Mouse (Mus musculus): Measurements from ENCODE around the gene Hydin. TPM values are rescaled to one million over a fixed set of nuclear protein-coding genes. Genes with fewer than 3 reads are reported as not detected.
"Not testable (repeated sequence)": the region's sequence is repeated elsewhere in the genome, so short reads cannot be mapped to it uniquely, and the experiment has no call there.

Hydin gene
- polyA plus RNA-seq, 1 experiment from 2014 or later: 0.31 TPM

DNA sequence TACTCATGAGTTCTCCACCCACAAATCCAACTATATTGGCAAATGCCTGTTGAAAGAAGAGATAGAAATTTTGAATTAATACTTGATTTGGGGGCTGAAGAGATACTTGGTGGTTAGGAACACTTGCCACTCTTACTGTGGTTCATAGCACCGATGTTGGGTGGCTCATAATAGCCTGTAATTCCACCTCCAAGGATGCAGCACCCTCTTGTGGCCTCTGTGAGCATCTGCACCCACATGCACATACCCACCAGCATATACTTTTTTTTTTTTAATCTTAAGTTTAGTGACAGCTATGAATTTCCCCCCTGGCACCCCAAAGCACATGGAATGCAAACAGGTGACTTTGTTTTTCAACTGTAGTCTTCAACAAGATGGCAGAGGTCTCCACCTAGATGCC, 283.6 kb downstream of the Hydin start:
- no peaks in the 10 kb centered on the region; the same call in 1 of the 2 replicates for H3K27me3 ChIP-seq
- H3K36me3 ChIP-seq (ENCODE audit: poor library complexity, severe bottlenecking): no peaks in the 10 kb centered on the region
- H3K27ac ChIP-seq: no peak overlapping the region
- H3K9me3 ChIP-seq (replicated peaks): no peaks in the 10 kb centered on the region
- ATAC-seq: no peak
- 84% methylated on average over 1 of the region's 1 CpGs for WGBS
- H3K9ac ChIP-seq: no peak overlapping the region
- no peak overlapping the region for H3K4me3 ChIP-seq
- H3K4me1 ChIP-seq: no peaks in the 10 kb centered on the region
- H3K4me2 ChIP-seq: no peak overlapping the region

DNA sequence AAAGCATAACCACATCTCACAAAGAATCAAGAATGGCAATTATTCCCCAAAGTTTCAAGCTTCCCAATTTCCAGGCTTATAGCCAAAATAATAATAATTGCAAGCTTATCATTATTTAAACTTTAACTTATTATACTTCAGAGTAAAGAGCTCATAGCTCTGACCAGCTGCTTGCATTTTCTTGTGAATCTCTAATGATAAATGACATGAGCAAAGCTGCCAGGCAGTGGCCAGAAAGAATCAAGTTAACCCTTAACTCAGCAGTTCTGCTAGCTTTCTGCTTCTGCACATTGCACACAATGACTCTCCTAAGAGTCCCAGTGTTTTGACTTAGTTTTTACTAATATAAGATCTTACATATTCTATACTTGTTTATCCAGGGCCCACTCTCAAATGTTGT, 285.3 kb downstream of the Hydin start:
- not testable (repeated sequence) for H3K9me3 ChIP-seq (replicated peaks); H3K4me1 ChIP-seq; H3K27me3 ChIP-seq; ATAC-seq; H3K9ac ChIP-seq; H3K4me2 ChIP-seq; H3K4me3 ChIP-seq; H3K27ac ChIP-seq; H3K36me3 ChIP-seq (ENCODE audit: poor library complexity, severe bottlenecking)

DNA sequence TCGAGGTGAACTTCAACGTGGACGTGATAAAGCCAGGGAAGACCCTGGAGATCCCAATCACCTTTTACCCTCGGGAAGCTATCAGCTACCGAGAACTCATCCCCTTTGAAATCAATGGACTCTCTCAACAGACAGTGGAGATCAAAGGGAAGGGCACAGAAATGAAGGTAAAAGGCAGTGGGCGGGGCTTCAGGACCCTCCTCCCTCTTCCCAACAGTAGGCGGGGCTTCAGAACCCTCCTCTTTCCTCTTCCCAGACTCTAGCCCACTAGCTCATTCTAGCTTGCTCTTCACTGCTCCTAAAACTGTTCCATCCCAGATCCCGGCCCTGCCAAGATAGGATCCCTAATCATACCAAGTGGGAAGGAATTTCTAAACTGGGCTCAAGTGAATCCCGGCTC, 325.9 kb downstream of the Hydin start:
- WGBS: 87% methylated on average over 9 of the region's 9 CpGs
- no peak overlapping the region for H3K9ac ChIP-seq
- H3K4me2 ChIP-seq: no peak overlapping the region
- no peaks in the 10 kb centered on the region for H3K4me1 ChIP-seq
- no peaks in the 10 kb centered on the region for H3K27me3 ChIP-seq
- no peak for ATAC-seq
- H3K27ac ChIP-seq: no peak overlapping the region
- H3K36me3 ChIP-seq (ENCODE audit: poor library complexity, severe bottlenecking): no peaks in the 10 kb centered on the region
- H3K4me3 ChIP-seq: no peak overlapping the region
- H3K9me3 ChIP-seq (replicated peaks): no peaks in the 10 kb centered on the region

DNA sequence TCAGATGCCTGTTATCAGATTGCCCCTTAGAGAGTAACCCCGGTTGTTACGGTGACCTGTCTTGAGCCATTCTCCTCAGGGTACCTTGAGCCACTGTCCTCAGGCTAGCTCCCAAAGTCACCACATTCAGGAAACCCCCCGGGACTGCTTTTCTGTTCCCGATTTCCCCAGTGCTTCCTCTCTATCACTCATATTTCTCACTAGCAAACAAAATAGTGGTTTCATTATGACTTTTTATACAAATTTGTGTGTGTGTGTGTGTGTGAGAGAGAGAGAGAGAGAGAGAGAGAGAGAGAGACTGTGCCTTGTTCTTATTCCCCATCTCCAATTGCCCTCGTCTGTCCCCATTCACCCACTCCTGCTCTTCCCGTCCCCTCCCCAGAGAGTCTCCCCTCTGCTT, 327.4 kb downstream of the Hydin start:
- Histone ChIP-seq H3K9ac (no peak overlapping the region), H3K4me2 (no peak overlapping the region), H3K36me3 (ENCODE audit: poor library complexity, severe bottlenecking) (no peaks in the 10 kb centered on the region), H3K27me3 (no peaks in the 10 kb centered on the region), H3K9me3 (replicated peaks) (no peaks in the 10 kb centered on the region), H3K4me1 (no peaks in the 10 kb centered on the region), H3K27ac (no peak overlapping the region), H3K4me3 (no peak overlapping the region)
- 86% methylated on average over 6 of the region's 6 CpGs for WGBS
- ATAC-seq: no peak

DNA sequence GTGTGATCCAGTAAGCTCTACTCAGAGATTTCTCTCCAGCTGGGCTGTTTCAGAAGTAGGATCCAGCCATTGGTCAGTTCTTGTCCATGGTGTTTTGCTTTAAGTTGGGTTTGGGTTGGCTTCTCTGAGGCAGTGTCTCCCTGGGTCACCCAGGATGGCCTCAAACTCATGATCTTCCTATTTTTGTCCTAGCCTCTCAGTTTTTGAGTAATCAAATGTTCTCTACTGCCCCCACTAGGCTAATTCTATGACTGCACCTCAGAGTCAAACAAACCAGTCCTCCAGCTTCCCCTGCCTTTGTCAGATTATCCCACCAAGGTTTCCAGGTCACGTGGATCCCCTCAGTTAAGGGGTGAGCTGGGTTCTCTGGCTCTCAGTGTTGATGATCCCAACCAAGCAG, 337.8 kb downstream of the Hydin start:
- WGBS: 0% methylated on average over 1 of the region's 1 CpGs
- Histone ChIP-seq H3K9me3 (replicated peaks) (no peaks in the 10 kb centered on the region), H3K27me3 (no peaks in the 10 kb centered on the region), H3K9ac (no peak overlapping the region), H3K4me2 (no peak overlapping the region), H3K27ac (no peak overlapping the region), H3K4me1 (no peaks in the 10 kb centered on the region), H3K4me3 (no peak overlapping the region), H3K36me3 (ENCODE audit: poor library complexity, severe bottlenecking) (no peaks in the 10 kb centered on the region)
- no peak for ATAC-seq

DNA sequence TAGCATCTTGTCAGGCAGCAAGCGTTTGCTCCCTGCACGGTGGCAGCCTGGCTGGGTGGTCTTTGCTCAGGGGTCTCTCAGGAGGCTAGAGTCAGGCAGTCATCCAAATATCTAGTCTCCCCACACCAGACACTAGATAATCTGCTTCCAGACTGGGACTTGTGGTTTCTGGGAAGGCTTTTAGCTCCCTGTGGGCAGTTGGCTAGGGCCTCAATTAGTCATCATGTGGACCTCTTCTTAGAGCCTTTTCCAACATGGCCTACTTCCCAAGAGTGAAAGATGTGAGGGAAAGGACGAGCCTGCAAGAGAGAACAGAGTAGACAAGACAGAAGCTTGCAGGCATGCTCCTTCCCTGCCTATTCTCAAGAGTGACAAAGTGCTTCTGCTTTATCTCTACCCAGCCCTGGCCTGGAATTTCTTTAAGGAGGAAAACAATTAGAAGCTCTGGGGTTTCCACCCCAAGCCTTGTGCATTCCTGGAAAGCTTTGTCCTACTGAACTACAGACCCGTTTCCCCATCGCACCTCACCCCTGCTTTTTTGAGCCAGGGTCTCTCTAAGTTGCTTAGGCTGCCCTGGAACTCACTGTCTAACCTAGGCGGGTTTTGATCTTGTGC, 338.7 kb downstream of the Hydin start:
- no peak overlapping the region for H3K4me2 ChIP-seq
- no peak overlapping the region for H3K9ac ChIP-seq
- H3K4me3 ChIP-seq: no peak overlapping the region
- H3K27me3 ChIP-seq: no peaks in the 10 kb centered on the region
- ATAC-seq: no peak
- 56% methylated on average over 6 of the region's 6 CpGs for WGBS
- no peak overlapping the region for H3K27ac ChIP-seq
- no peaks in the 10 kb centered on the region for H3K9me3 ChIP-seq (replicated peaks)
- H3K4me1 ChIP-seq: no peaks in the 10 kb centered on the region
- no peaks in the 10 kb centered on the region for H3K36me3 ChIP-seq (ENCODE audit: poor library complexity, severe bottlenecking)

DNA sequence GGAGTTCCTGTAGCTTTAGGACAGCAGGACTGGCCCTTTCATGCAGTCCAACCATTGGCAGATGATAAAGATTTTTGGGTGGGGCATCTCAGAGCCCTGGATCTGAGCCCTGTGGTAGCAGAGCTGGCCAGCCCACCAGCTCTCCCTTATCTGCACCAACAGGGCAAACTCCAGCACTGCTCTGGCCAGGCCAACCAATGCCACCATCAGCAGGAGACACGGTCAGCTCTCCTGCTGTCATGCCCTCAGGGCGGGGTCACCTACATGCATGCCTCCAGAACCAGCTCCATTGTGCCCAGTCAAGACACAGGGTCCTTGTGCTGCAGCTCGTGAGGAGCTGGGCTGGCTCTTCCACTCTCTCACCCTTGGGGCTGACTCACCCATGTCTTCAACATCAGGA, 349.0 kb downstream of the Hydin start:
- no peak overlapping the region for H3K4me2 ChIP-seq
- H3K27me3 ChIP-seq: peaks cover 9% of the 10 kb centered on the region; the same call in 1 of the 2 replicates
- H3K9me3 ChIP-seq (replicated peaks): no peaks in the 10 kb centered on the region
- H3K9ac ChIP-seq: no peak overlapping the region
- no peak overlapping the region for H3K27ac ChIP-seq
- peaks cover 24% of the 10 kb centered on the region for H3K4me1 ChIP-seq
- 73% methylated on average over 3 of the region's 3 CpGs for WGBS
- H3K36me3 ChIP-seq (ENCODE audit: poor library complexity, severe bottlenecking): no peaks in the 10 kb centered on the region
- no peak for ATAC-seq
- H3K4me3 ChIP-seq: no peak overlapping the region

DNA sequence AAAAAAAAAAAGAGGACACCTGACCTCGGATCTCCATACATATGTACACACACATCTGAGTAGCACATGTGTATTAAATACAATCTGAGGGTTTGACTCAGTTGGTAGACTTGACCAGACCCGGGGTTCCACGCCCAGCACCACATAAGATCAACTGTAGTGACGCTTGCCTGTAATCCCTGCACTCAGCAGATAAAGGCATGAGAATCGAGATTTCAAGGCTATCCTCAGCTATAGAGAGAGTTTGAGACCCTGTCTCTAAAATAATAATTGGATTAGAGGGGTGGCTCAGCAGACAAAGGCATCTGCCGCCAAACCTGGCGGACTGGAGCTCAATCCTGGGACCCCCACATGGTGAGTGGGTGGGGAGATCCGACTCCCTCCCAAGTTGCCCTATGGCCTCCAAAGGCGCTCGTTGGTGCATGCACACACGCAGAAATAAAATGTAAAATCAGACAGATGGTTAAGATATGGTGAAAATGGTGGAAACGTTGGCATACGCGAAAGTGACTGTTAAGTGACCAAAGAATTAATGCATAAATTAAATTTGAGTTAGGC, 351.1 kb downstream of the Hydin start:
- peak overlapping the region; percentile 74 for H3K27ac ChIP-seq
- no peaks in the 10 kb centered on the region for H3K36me3 ChIP-seq (ENCODE audit: poor library complexity, severe bottlenecking)
- ATAC-seq: peak; percentile 59
- H3K4me1 ChIP-seq: peaks cover 24% of the 10 kb centered on the region
- peak overlapping the region; percentile 76 for H3K4me2 ChIP-seq
- H3K27me3 ChIP-seq: peaks cover 9% of the 10 kb centered on the region; the same call in 1 of the 2 replicates
- H3K4me3 ChIP-seq: peak overlapping the region; percentile 97
- peak overlapping the region; percentile 61 for H3K9ac ChIP-seq
- 20% methylated on average over 14 of the region's 14 CpGs for WGBS
- no peaks in the 10 kb centered on the region for H3K9me3 ChIP-seq (replicated peaks)

DNA sequence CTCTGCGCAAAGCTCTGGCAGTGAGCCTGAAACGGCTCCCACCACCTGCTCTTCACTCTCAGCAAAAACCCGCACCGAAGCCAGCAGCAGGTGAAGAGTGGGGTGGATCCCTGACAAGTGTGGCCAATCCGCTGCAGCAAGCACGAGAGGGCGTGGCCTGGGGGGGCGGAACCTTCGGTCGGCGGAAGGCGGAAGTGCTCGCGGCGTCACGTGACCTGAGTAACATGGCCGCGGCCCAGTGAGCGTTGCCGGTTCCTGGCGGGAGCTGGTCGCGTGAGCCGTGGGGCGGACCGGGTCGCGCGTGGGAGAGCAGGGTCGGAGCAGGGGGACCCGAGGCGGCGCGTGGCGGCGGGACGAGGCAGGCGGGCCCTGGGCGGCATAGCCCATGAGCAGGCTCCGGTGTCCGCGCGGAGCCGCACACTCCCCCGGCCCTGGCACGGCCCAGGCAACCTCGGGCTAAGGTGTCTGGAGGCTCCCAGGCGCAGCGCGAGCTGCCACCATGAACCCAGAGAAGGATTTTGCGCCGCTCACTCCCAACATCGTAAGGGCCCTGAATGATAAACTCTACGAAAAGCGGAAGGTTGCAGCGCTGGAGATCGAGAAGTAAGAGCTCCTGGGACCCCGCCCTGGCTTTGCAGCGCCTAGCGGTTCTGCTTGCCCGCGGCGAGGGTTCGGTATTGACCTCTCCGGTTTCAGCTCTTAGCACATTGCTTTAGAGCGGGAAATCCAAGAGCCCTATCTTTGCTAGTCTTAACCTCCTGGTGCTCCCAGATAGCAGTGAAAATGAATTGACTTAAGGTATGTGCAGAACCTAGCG, 351.8 kb downstream of the Hydin start, which contains the start of gene Vac14:
Vac14 (plus strand) TSS at position 195 of the 817 bp plus-strand sequence.
- peak within 1 kb of the TSS; percentile 81 for H3K9ac ChIP-seq
- WGBS: under 1% methylated on average over 66 of the region's 67 CpGs
- peaks cover 9% of the 10 kb centered on the region; the same call in 1 of the 2 replicates for H3K27me3 ChIP-seq
- peak; percentile 96 for ATAC-seq
- H3K4me1 ChIP-seq: peaks cover 24% of the 10 kb centered on the region
- peak within 1 kb of the TSS; percentile 74 for H3K27ac ChIP-seq
- H3K36me3 ChIP-seq (ENCODE audit: poor library complexity, severe bottlenecking): no peaks in the 10 kb centered on the region
- peak within 1 kb of the TSS; percentile 97 for H3K4me3 ChIP-seq
- H3K9me3 ChIP-seq (replicated peaks): no peaks in the 10 kb centered on the region
- H3K4me2 ChIP-seq: peak within 1 kb of the TSS; percentile 76

DNA sequence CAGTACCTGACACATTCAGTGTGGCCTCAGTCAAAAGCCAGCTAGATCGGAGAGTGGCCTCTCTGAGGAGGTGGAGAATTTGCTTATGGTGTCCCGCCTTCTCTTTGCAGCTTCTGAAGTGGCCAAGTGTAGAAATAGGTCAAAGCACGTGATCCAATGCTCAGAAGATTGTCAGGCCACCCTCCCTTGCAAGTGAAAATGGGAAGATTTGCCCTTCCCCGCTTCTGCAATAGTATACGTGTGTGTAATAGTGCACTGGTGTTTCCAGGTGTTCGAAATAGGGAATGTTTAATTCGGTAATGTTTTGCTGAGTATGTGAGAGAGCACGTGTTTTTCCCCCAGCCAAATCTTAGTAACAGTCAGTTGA, 352.4 kb downstream of the Hydin start:
- Histone ChIP-seq H3K4me1 (peaks cover 24% of the 10 kb centered on the region), H3K9me3 (replicated peaks) (no peaks in the 10 kb centered on the region), H3K27ac (no peak overlapping the region), H3K36me3 (ENCODE audit: poor library complexity, severe bottlenecking) (no peaks in the 10 kb centered on the region), H3K4me3 (peak overlapping the region; percentile 97), H3K9ac (peak overlapping the region; percentile 81), H3K27me3 (peaks cover 9% of the 10 kb centered on the region; the same call in 1 of the 2 replicates), H3K4me2 (peak overlapping the region; percentile 76)
- 34% methylated on average over 8 of the region's 8 CpGs for WGBS
- ATAC-seq: no peak

DNA sequence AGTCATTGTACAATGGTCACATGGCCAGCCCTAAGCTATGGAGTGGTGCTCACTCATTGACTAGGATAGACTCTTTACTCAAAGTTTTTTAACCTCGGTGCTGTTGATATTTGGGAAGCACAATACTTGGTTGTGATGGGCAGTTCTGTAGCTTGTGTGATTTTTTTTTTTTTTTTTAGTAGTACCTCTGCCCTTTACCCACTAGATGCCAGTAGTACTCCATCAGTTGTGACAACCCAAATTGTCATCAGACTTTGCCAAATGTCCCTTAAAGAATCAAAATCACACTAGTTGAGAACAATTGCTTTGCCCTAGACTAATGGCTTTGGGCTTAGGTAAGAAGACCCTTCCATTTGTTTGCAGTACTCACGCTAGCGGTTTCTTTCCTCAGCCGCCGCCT, 353.1 kb downstream of the Hydin start:
- H3K36me3 ChIP-seq (ENCODE audit: poor library complexity, severe bottlenecking): no peaks in the 10 kb centered on the region
- ATAC-seq: no peak
- no peak overlapping the region; the same call in 1 of the 2 replicates for H3K9ac ChIP-seq
- peaks cover 24% of the 10 kb centered on the region for H3K4me1 ChIP-seq
- 94% methylated on average over 5 of the region's 5 CpGs for WGBS
- H3K4me2 ChIP-seq: peak overlapping the region; percentile 76
- H3K27ac ChIP-seq: no peak overlapping the region
- H3K4me3 ChIP-seq: peak overlapping the region; percentile 97; the same call in 1 of the 2 replicates
- H3K9me3 ChIP-seq (replicated peaks): no peaks in the 10 kb centered on the region
- H3K27me3 ChIP-seq: peaks cover 9% of the 10 kb centered on the region; the same call in 1 of the 2 replicates

DNA sequence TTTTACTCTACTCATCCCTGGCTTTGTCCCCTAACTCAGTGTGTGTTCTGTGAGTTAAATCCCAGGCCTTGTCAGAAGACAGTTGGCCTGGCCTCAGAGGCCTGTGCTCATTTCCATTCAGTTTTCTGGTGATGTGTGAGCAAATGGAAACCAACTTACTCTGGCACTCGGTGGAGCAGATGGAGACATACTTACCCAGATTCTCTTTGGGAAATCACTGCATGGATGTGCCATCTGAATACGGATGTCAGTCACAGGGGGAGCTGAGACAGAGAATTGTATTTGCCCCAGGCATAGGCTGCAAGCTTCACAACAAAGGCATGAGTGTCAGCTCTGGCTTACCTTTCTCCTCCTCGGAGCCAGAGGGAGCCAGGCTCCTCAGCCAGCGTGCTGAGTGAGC, 359.7 kb downstream of the Hydin start:
- Histone ChIP-seq H3K4me2 (no peak overlapping the region), H3K4me1 (no peaks in the 10 kb centered on the region; the same call in 1 of the 2 replicates), H3K27me3 (no peaks in the 10 kb centered on the region), H3K4me3 (no peak overlapping the region), H3K36me3 (ENCODE audit: poor library complexity, severe bottlenecking) (no peaks in the 10 kb centered on the region), H3K9ac (no peak overlapping the region), H3K9me3 (replicated peaks) (no peaks in the 10 kb centered on the region), H3K27ac (peak overlapping the region; percentile 37; the same call in 1 of the 2 replicates)
- peak; percentile 27; the same call in 1 of the 2 replicates for ATAC-seq
- WGBS: 70% methylated on average over 4 of the region's 4 CpGs

All from forebrain, embryonic 13.5 days (tissue).